Mouse (Mus musculus): ENCODE measurements around the gene Lin52. TPM values are rescaled to one million over a fixed set of nuclear protein-coding genes. Genes with fewer than 3 reads are reported as not detected.

Lin52 gene
- 26.3 and 29.5 TPM in 2 replicates for polyA plus RNA-seq (2011; ENCODE audit: insufficient read depth, insufficient read length, low read depth, missing spikeins)

GRCm38 (mm10) chr12:84450718-84451646 lies at the start of gene Lin52, which contains the start of gene Aldh6a1:
TSS of gene Lin52 (plus strand) at chr12:84451422.
TSS of gene Aldh6a1 (minus strand) at chr12:84451004.
- Histone ChIP-seq H3K9me3 (replicated peaks; ENCODE audit: control insufficient read depth, insufficient read depth, low read length, poor library complexity, severe bottlenecking) (no peaks in the 10 kb centered on the region), H3K27ac (ENCODE audit: insufficient read depth, low read length) (peak within 1 kb of the TSS; percentile 8; the same call in 1 of the 2 replicates), H3K36me3 (ENCODE audit: control insufficient read depth, insufficient read depth, low read length, poor library complexity, severe bottlenecking) (no peaks in the 10 kb centered on the region), H3K27me3 (ENCODE audit: control insufficient read depth, insufficient read depth, low read length, poor library complexity, severe bottlenecking) (no peaks in the 10 kb centered on the region), H3K4me3 (ENCODE audit: low read depth, low read length) (peak within 1 kb of the TSS; percentile 97), H3K9ac (ENCODE audit: low read depth, poor library complexity, severe bottlenecking) (peak within 1 kb of the TSS; percentile 91), H3K4me1 (ENCODE audit: control insufficient read depth, insufficient read depth, low read length) (no peaks in the 10 kb centered on the region)
- TF ChIP-seq CTCF (IDR thresholded peaks at IDR 0.05; ENCODE audit: low read depth, low read length) (no peak), EP300 (IDR thresholded peaks at IDR 0.05; ENCODE audit: insufficient read depth, low read depth, low read length) (peak; percentile 31; the same call in 1 of the 2 replicates), POLR2A (IDR thresholded peaks at IDR 0.05; ENCODE audit: insufficient read depth, low read length) (peak; percentile 84)

- Histone ChIP-seq H3K4me1 (ENCODE audit: control insufficient read depth, insufficient read depth, low read length) (no peaks in the 10 kb centered on the region), H3K9ac (ENCODE audit: low read depth, poor library complexity, severe bottlenecking) (no peak overlapping the region), H3K27ac (ENCODE audit: insufficient read depth, low read length) (no peak overlapping the region), H3K4me3 (ENCODE audit: low read depth, low read length) (no peak overlapping the region), H3K36me3 (ENCODE audit: control insufficient read depth, insufficient read depth, low read length, poor library complexity, severe bottlenecking) (no peaks in the 10 kb centered on the region), H3K9me3 (replicated peaks; ENCODE audit: control insufficient read depth, insufficient read depth, low read length, poor library complexity, severe bottlenecking) (no peaks in the 10 kb centered on the region), H3K27me3 (ENCODE audit: control insufficient read depth, insufficient read depth, low read length, poor library complexity, severe bottlenecking) (no peaks in the 10 kb centered on the region)
- TF ChIP-seq EP300 (IDR thresholded peaks at IDR 0.05; ENCODE audit: insufficient read depth, low read depth, low read length), result no peak
- TF ChIP-seq CTCF (IDR thresholded peaks at IDR 0.05; ENCODE audit: low read depth, low read length), result no peak
- no peak for TF ChIP-seq POLR2A (IDR thresholded peaks at IDR 0.05; ENCODE audit: insufficient read depth, low read length)
These were observed 48.3 kb upstream of the Lin52 start for GRCm38 (mm10) chr12:84402923-84403322.

GRCm38 (mm10) chr12:84404541-84404940 lies 46.7 kb upstream of the Lin52 start:
- no peaks in the 10 kb centered on the region for H3K4me1 ChIP-seq (ENCODE audit: control insufficient read depth, insufficient read depth, low read length)
- no peak for TF ChIP-seq CTCF (IDR thresholded peaks at IDR 0.05; ENCODE audit: low read depth, low read length)
- TF ChIP-seq POLR2A (IDR thresholded peaks at IDR 0.05; ENCODE audit: insufficient read depth, low read length), result no peak
- TF ChIP-seq EP300 (IDR thresholded peaks at IDR 0.05; ENCODE audit: insufficient read depth, low read depth, low read length), result no peak
- H3K4me3 ChIP-seq (ENCODE audit: low read depth, low read length), result no peak overlapping the region
- H3K36me3 ChIP-seq (ENCODE audit: control insufficient read depth, insufficient read depth, low read length, poor library complexity, severe bottlenecking), result no peaks in the 10 kb centered on the region
- no peaks in the 10 kb centered on the region for H3K27me3 ChIP-seq (ENCODE audit: control insufficient read depth, insufficient read depth, low read length, poor library complexity, severe bottlenecking)
- no peak overlapping the region for H3K27ac ChIP-seq (ENCODE audit: insufficient read depth, low read length)
- H3K9ac ChIP-seq (ENCODE audit: low read depth, poor library complexity, severe bottlenecking), result no peak overlapping the region
- no peaks in the 10 kb centered on the region for H3K9me3 ChIP-seq (replicated peaks; ENCODE audit: control insufficient read depth, insufficient read depth, low read length, poor library complexity, severe bottlenecking)

- Histone ChIP-seq H3K9me3 (replicated peaks; ENCODE audit: control insufficient read depth, insufficient read depth, low read length, poor library complexity, severe bottlenecking) (no peaks in the 10 kb centered on the region), H3K36me3 (ENCODE audit: control insufficient read depth, insufficient read depth, low read length, poor library complexity, severe bottlenecking) (no peaks in the 10 kb centered on the region), H3K27me3 (ENCODE audit: control insufficient read depth, insufficient read depth, low read length, poor library complexity, severe bottlenecking) (no peaks in the 10 kb centered on the region), H3K9ac (ENCODE audit: low read depth, poor library complexity, severe bottlenecking) (no peak overlapping the region), H3K4me3 (ENCODE audit: low read depth, low read length) (no peak overlapping the region), H3K4me1 (ENCODE audit: control insufficient read depth, insufficient read depth, low read length) (no peaks in the 10 kb centered on the region), H3K27ac (ENCODE audit: insufficient read depth, low read length) (no peak overlapping the region)
- TF ChIP-seq CTCF (IDR thresholded peaks at IDR 0.05; ENCODE audit: low read depth, low read length) (no peak), POLR2A (IDR thresholded peaks at IDR 0.05; ENCODE audit: insufficient read depth, low read length) (no peak), EP300 (IDR thresholded peaks at IDR 0.05; ENCODE audit: insufficient read depth, low read depth, low read length) (no peak)
These were observed 44.0 kb upstream of the Lin52 start for GRCm38 (mm10) chr12:84407259-84407658.

GRCm38 (mm10) chr12:84407874-84408818 lies 43.1 kb upstream of the Lin52 start:
- H3K9me3 ChIP-seq (replicated peaks; ENCODE audit: control insufficient read depth, insufficient read depth, low read length, poor library complexity, severe bottlenecking), result no peaks in the 10 kb centered on the region
- H3K4me3 ChIP-seq (ENCODE audit: low read depth, low read length), result peak overlapping the region; percentile 90
- no peak overlapping the region for H3K27ac ChIP-seq (ENCODE audit: insufficient read depth, low read length)
- no peaks in the 10 kb centered on the region for H3K27me3 ChIP-seq (ENCODE audit: control insufficient read depth, insufficient read depth, low read length, poor library complexity, severe bottlenecking)
- H3K36me3 ChIP-seq (ENCODE audit: control insufficient read depth, insufficient read depth, low read length, poor library complexity, severe bottlenecking), result no peaks in the 10 kb centered on the region
- peak overlapping the region; percentile 85 for H3K9ac ChIP-seq (ENCODE audit: low read depth, poor library complexity, severe bottlenecking)
- no peak for TF ChIP-seq EP300 (IDR thresholded peaks at IDR 0.05; ENCODE audit: insufficient read depth, low read depth, low read length)
- no peak for TF ChIP-seq POLR2A (IDR thresholded peaks at IDR 0.05; ENCODE audit: insufficient read depth, low read length)
- no peak for TF ChIP-seq CTCF (IDR thresholded peaks at IDR 0.05; ENCODE audit: low read depth, low read length)
- H3K4me1 ChIP-seq (ENCODE audit: control insufficient read depth, insufficient read depth, low read length), result no peaks in the 10 kb centered on the region
